Mouse (Mus musculus): Measurements from ENCODE around the gene Stard10. TPM values are rescaled to one million over a fixed set of nuclear protein-coding genes. Genes with fewer than 3 reads are reported as not detected.

Gene Stard10
- total RNA-seq, 2 experiments from 2014 or later = 60.4 to 66.1 TPM

DNA sequence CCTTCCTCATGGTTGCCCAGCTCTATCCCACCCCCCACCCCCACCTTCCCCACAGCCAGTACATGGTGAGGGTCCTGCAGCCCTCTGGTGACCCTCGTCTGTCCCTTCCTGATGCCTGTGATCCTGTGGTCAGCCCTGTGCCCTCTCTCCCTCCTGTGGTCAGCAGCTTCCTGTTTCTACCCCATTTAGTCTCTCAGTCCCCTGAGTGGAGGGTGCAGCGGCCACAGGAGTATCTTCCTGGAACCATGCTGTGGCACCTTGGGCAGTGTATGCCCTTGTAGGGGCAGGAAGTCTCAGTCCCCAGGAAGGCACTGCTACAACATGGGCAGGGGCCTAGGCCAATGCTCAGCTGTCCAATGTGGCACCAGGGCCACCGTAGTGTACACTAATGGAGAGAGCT is 40.0 kb downstream of the Stard10 start:
- no peak for DNase-seq (ENCODE audit: low spot score in 2 of 2)
- intact Hi-C loops (cut with DNase I) = no loop called here

DNA sequence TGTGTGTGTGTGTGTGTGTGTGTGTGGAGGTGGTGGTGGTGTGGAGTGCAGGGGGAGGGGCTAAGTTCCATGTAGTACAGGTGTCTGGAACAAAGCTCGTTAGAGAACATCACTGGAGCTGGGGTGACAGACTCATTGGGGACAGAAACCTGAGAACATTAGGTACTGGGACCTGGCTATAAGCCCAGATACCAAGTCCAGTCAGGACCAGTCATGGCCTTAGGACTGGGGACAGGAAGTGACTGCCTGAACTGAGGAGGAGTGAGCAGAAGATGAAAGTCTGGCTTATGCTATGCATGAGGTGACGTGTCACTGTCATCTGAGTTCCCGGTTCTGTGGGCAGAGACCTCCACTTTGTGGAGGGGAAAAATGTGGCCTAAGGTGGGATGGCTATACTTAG is 43.5 kb downstream of the Stard10 start:
- intact Hi-C loops (cut with DNase I) = no loop called here
- no peak for DNase-seq (ENCODE audit: low spot score in 2 of 2)

DNA sequence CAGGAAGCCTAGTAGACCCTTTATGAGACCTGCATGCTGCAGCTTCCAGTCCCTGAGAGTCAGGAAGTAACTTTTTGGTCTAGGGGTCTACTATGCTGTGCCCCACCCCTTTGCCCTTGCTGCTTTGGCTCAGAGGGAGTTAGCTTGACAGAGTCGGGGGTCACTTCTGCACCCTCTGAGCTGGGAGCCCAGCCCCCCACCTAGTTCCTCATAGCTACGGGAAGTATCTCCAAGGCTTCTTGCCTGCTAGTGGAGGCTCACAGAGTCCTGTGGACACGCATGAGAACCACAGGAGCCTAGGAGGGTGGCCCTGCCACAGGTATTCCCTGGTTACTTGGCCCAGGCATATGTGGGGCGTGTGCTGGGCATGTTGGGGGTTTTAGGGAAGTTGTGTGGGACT is 44.1 kb downstream of the Stard10 start:
- DNase-seq (ENCODE audit: low spot score in 2 of 2) = no peak

DNA sequence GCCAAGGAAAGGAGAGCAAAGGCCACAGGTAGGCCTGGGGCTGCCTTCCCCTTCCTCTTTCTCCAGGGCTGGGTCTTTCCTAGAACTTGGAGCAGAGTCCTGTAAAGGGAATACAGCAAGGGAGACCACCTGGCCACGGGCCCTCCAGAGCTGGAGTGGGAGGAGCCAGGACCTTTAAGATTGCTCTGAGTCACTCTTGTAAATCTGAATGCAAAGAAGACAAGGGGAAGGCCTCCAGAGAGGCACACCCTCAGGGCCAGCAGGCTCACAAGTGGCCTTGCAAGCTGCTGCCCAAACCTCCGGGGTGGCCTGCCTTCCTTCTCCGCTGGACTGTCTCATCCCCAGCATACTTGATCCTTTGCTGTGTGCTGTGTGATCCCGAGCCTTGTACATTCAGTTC is 44.9 kb downstream of the Stard10 start:
- intact Hi-C loops (cut with DNase I) = no loop called here
- no peak for DNase-seq (ENCODE audit: low spot score in 2 of 2)

More for the DNA sequence above, 44.1 kb downstream of the Stard10 start:
- intact Hi-C loops (cut with DNase I) = no loop called here

DNA sequence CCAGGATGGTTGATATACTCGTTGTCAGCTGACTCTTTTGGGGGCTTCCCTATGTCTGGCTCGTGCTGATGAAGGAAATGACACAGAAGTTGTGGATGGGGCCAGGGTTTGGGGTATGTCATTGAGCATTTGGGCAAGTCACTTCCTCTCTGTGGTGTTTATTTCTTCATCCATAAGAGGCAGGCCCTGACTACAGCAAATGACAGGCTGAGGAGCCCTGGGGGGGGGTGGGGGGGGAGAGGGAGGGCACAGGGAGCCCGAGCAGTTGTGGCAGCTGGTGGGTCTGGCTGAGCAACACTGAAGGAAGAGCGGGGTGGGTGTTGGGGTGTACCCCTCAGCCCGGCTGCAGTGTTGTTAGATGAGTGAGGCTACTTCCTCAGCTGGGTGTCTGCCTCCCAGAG is 45.9 kb downstream of the Stard10 start:
- no peak for DNase-seq (ENCODE audit: low spot score in 2 of 2)
- intact Hi-C loops (cut with DNase I) = no loop called here

DNA sequence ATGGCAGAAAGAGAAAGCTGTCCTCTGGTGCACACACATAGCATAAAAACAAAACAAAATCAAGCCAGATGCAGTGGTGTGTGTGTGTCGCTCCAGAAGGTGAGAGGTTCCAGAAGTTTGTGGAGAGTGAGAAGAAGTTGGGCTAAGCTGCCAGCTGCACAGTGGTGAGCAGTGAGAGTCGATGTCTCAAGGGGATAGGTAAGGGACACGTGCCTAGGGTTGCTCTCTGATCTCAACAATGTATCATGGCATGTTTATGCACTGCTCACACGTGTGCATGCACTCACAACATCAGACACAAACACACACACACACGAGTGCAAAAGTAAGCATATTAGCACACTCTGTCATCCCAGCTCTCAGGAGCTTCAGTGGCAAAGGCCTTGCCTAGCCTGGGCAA is 47.0 kb downstream of the Stard10 start:
- no peak for DNase-seq (ENCODE audit: low spot score in 2 of 2)
- intact Hi-C loops (cut with DNase I) = no loop called here

DNA sequence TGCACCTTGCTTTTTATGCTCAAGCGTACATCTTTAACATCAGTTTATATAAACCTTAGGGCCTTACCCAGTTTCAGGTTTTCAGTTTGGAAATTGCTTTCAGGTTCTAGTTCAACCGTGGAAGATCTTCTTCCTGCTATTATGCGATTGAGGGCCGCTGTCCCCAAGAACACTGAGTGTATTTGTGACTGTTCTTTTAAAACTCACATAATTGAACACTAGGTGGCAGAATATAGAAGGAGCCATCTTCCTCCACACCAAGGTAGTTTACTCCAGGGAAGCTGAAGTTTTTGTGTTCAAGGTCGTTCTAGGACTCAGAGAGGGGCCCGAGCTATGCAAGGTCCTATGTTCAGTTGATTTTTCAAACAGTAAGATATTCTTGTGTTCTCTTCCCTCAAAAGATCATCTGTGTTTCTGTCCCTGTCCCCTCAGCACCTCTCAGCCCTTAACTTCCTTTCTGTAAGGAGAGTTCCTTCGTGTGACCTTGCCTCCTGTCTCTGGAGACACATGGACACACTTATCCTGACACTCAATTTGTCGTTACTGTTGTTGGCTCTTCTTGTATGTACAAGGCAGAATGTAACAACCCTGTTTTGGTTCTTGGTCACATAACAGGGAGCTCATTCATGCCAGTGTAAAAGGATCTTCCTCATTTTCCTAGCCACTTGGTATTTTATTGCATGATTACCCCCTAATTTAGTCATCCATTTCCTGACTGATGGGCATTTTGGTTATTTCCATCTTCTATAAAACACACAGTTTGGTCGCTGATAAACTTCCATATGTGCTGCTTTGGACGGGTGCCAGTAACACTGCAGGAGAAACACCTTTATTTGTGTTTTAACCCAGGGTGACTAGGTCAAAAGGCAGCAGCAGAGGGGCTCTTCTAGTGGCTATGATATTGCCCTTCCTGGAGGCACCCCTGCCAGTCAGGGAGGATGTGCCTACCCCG is 51.3 kb downstream of the Stard10 start:
- intact Hi-C loops (cut with DNase I) = no loop called here
- no peak for DNase-seq (ENCODE audit: low spot score in 2 of 2)

DNA sequence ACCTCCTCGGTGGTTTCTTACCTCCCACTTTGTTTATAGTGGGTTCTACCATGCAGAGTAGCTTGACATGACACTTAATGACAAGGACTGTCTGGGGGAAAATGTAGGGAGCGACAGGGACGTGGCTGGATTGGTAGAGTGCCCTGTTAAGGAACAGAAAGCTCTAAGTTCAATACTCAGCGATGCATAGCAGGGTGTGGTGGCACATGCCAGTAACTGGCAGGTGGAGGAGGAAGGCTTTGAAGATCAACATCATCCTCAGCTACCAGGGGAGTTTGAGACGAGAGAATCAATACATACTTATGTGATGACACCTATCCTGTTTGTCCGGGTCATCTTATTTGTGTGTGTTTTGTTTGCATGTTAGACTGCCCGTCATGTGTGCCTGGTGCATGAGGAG is 52.8 kb downstream of the Stard10 start:
- intact Hi-C loops (cut with DNase I) = no loop called here
- no peak for DNase-seq (ENCODE audit: low spot score in 2 of 2)

DNA sequence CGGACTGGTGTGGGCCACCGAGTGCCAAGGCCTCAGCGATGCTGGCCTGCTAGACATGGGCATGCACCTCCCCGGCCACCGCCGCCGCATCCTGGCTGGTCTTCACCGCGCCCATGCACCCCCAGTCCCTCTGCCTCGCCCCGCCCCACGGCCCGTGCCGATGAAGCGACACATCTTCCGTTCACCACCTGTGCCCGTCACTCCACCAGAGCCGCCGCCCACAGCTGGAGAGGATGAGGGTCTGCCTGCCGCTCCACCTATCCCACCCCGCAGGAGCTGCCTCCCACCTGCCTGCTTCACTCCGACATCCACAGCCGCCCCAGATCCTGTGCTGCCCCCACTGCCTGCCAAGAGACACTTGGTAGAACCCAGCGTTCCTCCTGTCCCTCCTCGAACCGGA is 56.2 kb downstream of the Stard10 start:
- intact Hi-C loops (cut with DNase I) = no loop called here
- DNase-seq (ENCODE audit: low spot score in 2 of 2) = no peak

DNA sequence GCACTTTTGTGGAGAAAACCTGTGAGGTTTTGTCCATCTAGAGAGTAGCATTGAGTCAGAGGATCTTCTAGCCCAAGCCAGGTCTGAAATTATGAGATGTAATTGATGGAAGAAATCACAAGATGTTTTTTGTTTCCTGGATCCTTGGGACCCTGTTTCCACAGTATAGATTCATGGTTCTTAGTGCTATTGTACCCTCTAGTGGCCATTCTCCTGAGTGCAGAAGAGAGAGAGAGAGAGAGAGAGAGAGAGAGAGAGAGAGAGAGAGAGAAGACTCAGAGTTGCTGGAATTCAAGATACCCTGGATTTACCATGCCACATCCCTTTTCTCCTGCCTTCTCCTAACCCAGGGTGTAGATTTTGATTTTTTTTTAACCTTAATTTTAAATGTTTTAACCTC is 57.3 kb downstream of the Stard10 start:
- DNase-seq (ENCODE audit: low spot score in 2 of 2) = peak; percentile 52 to 72

DNA sequence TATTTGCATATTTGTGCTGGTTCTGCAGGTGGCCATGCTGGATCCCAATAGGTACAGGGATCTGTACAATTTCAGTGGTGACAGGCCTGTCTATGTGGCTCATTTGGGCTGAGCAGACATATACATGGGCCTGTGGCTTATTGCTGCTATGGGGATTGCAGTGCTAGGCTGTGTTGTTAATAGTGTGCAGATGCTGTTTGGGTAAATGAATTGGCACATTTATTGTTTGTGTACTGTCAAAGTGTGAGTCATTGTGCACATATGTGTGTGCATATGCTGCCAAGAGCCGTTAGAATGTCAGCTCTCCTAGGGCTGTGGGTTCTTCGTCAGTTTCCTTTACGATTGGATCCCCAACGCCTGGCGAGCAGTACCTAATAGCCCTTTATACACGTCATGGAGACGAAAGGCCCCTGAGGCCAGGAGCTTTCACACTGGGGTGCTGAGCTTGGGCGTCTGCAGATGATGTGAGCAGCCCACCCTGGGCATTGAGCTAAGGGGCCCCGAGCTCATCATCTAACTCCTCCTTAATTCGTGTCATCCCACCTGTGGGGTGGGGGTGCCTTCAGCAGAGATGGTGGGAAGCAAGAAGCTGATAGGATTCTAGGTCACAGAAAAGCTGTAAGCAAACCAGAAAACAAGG is 59.9 kb downstream of the Stard10 start:
- intact Hi-C loops (cut with DNase I) = loop anchor here (5.0 kb wide), 1 partner anchor 390 kb away; no protein-coding TSS in a partner anchor
- DNase-seq (ENCODE audit: low spot score in 2 of 2) = peak in 1 of 2 experiments; percentile 24

More for the DNA sequence above, 57.3 kb downstream of the Stard10 start:
- intact Hi-C loops (cut with DNase I) = loop anchor here (1.0 kb wide), 2 partner anchors 64 to 313 kb away; no protein-coding TSS in a partner anchor

DNA sequence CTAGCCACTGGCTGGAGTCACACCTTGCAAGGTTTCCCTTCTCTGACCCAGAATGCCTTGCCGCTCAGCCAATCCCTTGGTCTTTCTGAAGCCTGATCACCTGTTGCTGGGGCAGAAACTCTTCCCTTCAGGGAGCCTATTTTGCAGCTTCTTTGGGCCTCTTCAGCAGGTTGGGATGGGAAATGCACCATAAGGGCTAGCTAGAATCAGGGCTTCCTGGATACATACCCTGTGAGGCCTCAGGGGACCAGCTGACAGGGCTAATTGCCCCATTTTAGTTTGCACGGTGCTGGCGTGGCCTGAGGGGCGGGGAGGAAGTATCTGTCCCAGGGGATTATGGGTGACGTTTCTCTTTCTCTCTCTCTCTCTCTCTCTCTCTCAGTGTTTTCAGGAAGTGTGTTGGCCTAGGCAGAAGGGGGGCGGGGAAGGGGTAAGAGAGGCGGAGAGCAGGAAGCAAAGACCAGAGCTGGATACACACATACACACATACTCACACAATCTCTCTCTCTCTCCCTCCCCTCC is 60.9 kb downstream of the Stard10 start:
- intact Hi-C loops (cut with DNase I) = loop anchor here (5.0 kb wide), 1 partner anchor 391 kb away; no protein-coding TSS in a partner anchor
- no peak for DNase-seq (ENCODE audit: low spot score in 2 of 2)

DNA sequence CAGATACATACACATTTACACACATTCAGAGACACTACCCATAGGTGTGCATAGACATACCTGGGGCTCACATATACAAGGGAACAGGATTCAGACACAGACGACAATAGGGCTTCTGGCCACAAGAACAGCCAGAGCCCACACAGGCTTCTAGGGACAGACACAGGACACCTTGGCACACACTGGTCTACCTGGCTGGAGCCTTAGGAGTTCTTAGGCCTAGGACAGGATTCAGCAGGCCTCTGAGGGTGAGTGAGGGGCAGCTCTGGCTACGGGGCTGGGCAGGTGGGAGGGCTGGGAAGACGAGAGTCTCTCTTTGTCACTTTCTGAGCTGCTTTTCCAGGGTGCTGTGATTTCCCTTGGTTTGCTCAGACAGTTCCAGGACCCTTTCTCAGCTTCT is 61.4 kb downstream of the Stard10 start:
- intact Hi-C loops (cut with DNase I) = loop anchor here (5.0 kb wide), 1 partner anchor 391 kb away; no protein-coding TSS in a partner anchor
- no peak for DNase-seq (ENCODE audit: low spot score in 2 of 2)

DNA sequence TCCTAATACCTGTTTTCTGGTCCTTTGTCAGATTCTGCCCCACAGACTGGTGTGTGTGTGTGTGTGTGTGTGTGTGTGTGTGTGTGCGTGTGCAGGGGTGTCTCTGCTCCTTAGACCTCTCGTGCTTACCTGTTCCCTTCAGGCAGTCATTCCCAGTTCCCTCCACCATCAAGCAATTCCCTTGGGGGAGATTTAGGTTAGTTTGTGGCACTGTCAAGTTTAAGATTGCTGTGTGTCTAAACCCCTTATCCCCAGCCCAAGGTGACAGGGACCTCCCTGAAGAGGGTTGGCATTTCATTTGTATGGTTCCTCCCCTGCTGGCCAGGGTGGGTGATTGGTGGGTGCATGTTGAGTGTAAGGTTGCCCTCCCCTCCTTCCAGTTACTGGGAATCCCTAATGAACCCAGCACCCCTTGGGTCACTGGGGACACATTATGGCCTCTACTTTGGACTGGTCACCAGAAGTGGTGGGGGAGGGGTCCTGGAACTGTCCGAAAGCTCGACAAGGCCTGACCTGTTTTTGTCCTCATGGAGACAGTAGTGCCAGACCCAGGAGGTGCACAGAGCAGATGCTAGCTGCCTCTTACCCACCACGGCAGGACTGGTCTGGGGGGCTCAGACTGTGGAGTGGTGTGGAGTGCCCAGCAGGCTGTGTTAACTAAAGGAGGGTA is 62.0 kb downstream of the Stard10 start:
- intact Hi-C loops (cut with DNase I) = loop anchor here (5.0 kb wide), 1 partner anchor 392 kb away; no protein-coding TSS in a partner anchor
- no peak for DNase-seq (ENCODE audit: low spot score in 2 of 2)

DNA sequence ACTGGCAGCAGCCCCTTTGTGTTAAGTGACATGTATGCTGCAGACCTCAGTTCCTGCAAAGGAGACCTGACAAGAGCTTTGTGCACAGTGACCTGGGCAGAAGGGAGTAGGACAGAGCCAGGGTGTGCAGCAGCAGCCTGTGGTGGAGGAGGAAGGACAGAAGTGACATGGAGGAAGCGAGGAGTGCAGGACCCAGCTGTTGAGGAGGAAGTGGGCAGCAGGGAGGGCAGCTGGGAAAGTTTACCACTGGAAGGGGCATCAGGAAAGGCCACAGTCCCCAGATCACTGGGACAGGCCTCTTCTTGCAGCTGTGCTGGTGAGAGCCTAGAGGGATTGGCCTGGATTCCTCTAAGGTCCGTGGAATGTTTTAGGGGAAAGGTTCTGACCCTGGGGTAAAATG is 62.8 kb downstream of the Stard10 start:
- no peak for DNase-seq (ENCODE audit: low spot score in 2 of 2)
- intact Hi-C loops (cut with DNase I) = loop anchor here (5.0 kb wide), 1 partner anchor 392 kb away; no protein-coding TSS in a partner anchor

DNA sequence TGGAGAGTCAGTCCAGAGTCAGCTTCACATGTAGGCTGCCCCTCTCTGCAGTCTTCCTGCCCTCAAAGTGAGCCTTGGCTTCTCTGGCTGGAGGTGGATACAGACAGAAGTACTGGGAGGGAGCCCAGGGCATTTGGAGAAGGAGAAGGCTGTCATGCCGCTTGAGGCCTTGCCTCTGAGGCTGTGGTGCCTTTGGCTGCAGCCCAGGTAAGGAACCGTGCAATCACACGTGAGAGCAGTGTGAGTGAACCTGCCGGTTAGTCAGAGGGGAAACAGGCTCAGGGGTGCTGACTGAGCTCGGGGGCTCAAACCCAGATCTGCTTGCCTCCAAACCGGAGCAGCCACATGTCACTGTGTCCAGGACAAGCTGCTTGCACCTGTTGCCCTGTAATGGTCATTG is 64.6 kb downstream of the Stard10 start:
- no peak for DNase-seq (ENCODE audit: low spot score in 2 of 2)
- intact Hi-C loops (cut with DNase I) = no loop called here

DNA sequence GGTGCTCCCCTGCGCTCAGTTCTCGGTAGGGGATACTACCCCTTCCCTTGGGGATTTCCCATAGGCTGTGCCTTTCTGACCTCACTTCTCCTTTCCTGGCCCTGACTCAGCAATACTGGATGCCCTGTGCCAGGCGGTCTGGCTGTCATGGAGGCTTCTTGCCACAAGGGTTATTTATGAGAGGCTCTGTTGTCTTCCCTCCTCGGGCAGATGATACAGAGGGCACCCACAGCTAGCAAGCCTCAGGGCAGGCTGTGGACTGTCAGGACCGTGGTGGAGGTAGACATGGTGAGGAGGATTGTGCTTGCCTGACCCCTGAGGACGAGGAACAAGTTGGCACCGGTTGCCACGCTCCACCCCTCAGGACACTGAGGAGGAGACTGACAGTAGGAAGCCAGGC is 65.5 kb downstream of the Stard10 start:
- intact Hi-C loops (cut with DNase I) = no loop called here
- DNase-seq (ENCODE audit: low spot score in 2 of 2) = peak in 1 of 2 experiments; percentile 46

DNA sequence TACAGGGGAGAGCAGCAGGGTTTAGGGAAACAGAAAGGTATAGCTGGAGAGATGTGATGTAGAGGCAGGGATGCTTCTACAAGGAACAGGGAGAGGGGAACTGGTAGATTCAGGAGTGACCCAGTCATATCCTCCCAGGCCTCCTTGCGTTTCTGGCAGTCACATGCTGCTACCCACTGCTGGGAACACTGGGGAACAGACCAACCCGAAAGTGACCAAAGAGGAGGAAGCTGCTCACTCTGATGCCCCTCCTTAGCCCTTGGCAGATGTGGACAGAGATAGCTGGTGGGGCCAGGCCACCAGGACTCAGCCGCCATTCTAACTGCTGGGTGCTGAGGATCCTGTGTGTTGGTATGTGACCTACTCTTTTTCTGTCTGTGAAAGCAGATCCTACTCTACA is 66.9 kb downstream of the Stard10 start:
- peak in 1 of 2 experiments; percentile 25 for DNase-seq (ENCODE audit: low spot score in 2 of 2)
- intact Hi-C loops (cut with DNase I) = no loop called here

DNA sequence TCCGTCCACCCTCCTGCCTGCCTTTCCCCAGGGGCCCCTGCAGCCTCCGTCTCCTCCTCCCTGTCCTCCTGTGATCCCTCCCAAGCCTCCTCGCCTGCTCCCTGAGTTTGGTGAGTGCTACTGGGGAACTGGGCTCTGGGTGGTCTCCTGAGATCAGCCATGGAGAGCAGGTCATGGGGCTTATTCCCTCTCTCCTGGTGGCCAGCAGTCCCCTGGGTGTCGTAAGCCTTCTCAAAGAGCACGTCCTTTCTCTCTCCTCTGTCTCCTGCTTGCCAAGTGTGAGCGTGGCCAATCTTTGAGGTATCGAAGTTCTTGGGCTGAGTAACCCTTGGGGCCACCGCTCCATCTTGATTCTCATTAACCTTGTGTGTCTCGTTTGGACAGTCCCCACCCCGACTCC is 68.0 kb downstream of the Stard10 start:
- intact Hi-C loops (cut with DNase I) = no loop called here
- DNase-seq (ENCODE audit: low spot score in 2 of 2) = no peak

DNA sequence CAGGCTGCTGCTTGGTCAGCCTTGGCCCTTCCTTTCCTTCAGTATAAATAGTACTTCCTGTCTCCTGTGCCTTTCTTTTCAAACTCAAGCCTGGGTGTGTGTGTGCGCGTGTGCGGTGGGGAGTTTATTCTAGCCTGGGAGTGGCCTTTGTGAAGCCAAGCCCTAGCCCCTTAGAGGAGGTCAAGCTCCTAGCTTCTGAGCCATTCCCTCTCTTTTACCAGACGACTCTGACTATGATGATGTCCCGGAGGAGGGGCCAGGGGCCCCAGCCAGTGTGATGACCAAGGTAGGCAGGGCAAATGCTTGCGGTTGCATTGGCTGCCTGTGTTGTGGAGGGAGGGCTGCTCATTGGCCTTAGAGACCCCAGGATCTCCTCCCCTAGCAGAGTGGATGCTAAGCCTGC is 68.4 kb downstream of the Stard10 start:
- no peak for DNase-seq (ENCODE audit: low spot score in 2 of 2)
- intact Hi-C loops (cut with DNase I) = no loop called here

Measured in left cerebral cortex, postnatal 25 days (tissue).